8 mouse cellular contexts compared by ENCODE assay signal in the genomic region with DNA sequence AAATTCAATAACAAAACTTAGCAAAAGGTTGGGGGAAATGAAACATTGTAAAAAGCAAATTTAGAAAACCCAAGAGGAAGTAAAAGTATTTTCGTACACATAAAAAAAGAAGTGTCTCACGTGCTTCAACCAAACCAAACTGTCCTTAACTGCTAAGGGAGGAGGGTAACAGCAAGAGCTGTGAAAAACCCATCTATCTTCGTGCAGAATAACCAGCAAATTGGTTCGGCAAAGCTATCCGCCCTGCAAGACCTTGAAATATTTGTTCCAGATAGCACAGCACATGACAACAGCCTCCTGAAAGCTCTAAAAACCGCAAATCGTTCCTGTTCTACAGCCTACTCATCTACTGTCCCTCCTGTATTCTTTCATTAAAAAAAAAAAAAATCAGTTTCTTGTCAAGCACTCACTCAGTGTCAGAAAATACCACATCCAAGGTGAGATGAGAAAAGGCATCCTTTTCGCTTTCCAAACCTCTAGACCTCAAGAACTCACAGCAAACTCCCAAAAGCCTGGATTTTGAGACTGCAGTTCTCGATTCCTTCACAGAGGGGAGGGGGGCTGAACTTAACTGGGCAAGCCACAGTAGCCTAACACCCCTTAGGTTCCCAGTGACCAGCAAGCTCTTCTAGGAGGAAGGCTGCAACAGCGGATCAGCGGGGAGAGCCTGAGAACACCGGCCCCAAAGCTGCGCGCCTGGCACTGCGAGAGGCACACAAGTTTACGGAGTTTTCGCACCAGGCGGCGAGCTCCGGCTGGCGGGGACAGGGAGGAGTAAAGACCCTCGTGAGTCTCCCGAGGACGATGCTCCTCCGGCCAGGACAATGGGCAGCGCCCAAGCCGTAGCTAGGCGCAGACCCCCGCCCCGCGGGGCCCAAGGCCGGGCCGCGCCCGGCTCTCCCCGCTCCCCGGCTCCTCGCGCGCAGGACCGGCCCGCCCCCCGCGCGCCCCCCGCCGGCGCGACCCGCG. TPM values are rescaled to one million over a fixed set of nuclear protein-coding genes. Genes with fewer than 3 reads are reported as not detected.
A peak's percentile ranks its signal among the peaks of the same experiment; 100 is the strongest.
DNase-seq lines count a peak whose midpoint lies in the region; ATAC-seq and TF ChIP-seq lines count a peak whose summit lies in the region.

No protein-coding gene starts in this region.

- 0 out of 2 replicates have a peak, but pooled peaks have one; percentile 2 for TF ChIP-seq CTCF in layer of hippocampus, adult 2 months (conservative IDR thresholded peaks at IDR 0.05)

- no peaks in the 10 kb centered on the region; the same call in 1 of the 2 replicates for H3K36me3 ChIP-seq in embryonic facial prominence, embryonic 14.5 days (ENCODE audit: control insufficient read depth, insufficient read depth, low read length)
- H3K36me3 ChIP-seq in hindbrain, embryonic 11.5 days (ENCODE audit: control insufficient read depth, insufficient read depth, low read length) = no peaks in the 10 kb centered on the region
- no peaks in the 10 kb centered on the region for H3K36me3 ChIP-seq in liver, embryonic 11.5 days (ENCODE audit: control insufficient read depth, insufficient read depth, low read length)
- no peaks in the 10 kb centered on the region for H3K36me3 ChIP-seq in neural tube, embryonic 11.5 days (ENCODE audit: control insufficient read depth, insufficient read depth, low read length)

- peaks cover 12% of the 10 kb centered on the region for H3K4me1 ChIP-seq in embryonic facial prominence, embryonic 14.5 days (ENCODE audit: control insufficient read depth, insufficient read depth, low read length)
- peaks cover 9% of the 10 kb centered on the region for H3K4me1 ChIP-seq in hindbrain, embryonic 11.5 days (replicated peaks; ENCODE audit: control insufficient read depth, insufficient read depth, low read length)
- peaks cover 47% of the 10 kb centered on the region for H3K4me1 ChIP-seq in liver, embryonic 11.5 days (replicated peaks; ENCODE audit: control insufficient read depth, insufficient read depth, low read length)
- peaks cover 14% of the 10 kb centered on the region for H3K4me1 ChIP-seq in neural tube, embryonic 11.5 days (ENCODE audit: control insufficient read depth, insufficient read depth, low read length)

- H3K9me3 ChIP-seq in embryonic facial prominence, embryonic 14.5 days (ENCODE audit: control insufficient read depth, low read length) = no peaks in the 10 kb centered on the region
- H3K9me3 ChIP-seq in hindbrain, embryonic 11.5 days (ENCODE audit: control insufficient read depth, low read length) = no peaks in the 10 kb centered on the region
- no peaks in the 10 kb centered on the region for H3K9me3 ChIP-seq in liver, embryonic 11.5 days (ENCODE audit: control insufficient read depth, low read length)
- no peaks in the 10 kb centered on the region for H3K9me3 ChIP-seq in neural tube, embryonic 11.5 days (ENCODE audit: control insufficient read depth, low read length)

- intact Hi-C loops in left cerebral cortex, postnatal 25 days (cut with DNase I) = loop anchor here (5.0 kb wide), 2 partner anchors 72 to 162 kb away; no protein-coding TSS in a partner anchor

- WGBS in embryonic facial prominence, embryonic 14.5 days = 2% methylated on average over 26 of the region's 51 CpGs
- WGBS in hindbrain, embryonic 11.5 days = 5% methylated on average over 34 of the region's 51 CpGs
- WGBS in liver, embryonic 11.5 days = 1% methylated on average over 49 of the region's 51 CpGs
- WGBS in neural tube, embryonic 11.5 days = 2% methylated on average over 35 of the region's 51 CpGs

- peak; percentile 67 for ATAC-seq in embryonic facial prominence, embryonic 14.5 days (ENCODE audit: low read depth)
- peak; percentile 81 for ATAC-seq in hindbrain, embryonic 11.5 days (ENCODE audit: low FRiP score)
- peak; percentile 32 for ATAC-seq in liver, embryonic 11.5 days (replicated peaks; ENCODE audit: low FRiP score)
- ATAC-seq in neural tube, embryonic 11.5 days (ENCODE audit: insufficient read depth, low FRiP score, low TSS enrichment) = peak; percentile 79

- H3K27me3 ChIP-seq in embryonic facial prominence, embryonic 14.5 days (replicated peaks; ENCODE audit: control insufficient read depth, insufficient read depth, low read length) = no peaks in the 10 kb centered on the region
- no peaks in the 10 kb centered on the region for H3K27me3 ChIP-seq in hindbrain, embryonic 11.5 days (ENCODE audit: control insufficient read depth, insufficient read depth, low read length)
- H3K27me3 ChIP-seq in liver, embryonic 11.5 days (replicated peaks; ENCODE audit: control insufficient read depth, insufficient read depth, low read length) = no peaks in the 10 kb centered on the region
- H3K27me3 ChIP-seq in neural tube, embryonic 11.5 days (ENCODE audit: control insufficient read depth, insufficient read depth, low read length) = no peaks in the 10 kb centered on the region

- H3K27ac ChIP-seq in layer of hippocampus, adult 2 months = peak overlapping the region; percentile 90
- H3K27ac ChIP-seq in embryonic facial prominence, embryonic 14.5 days (replicated peaks; ENCODE audit: low read depth, low read length) = peak overlapping the region; percentile 91
- H3K27ac ChIP-seq in hindbrain, embryonic 11.5 days (ENCODE audit: low read depth, low read length) = peak overlapping the region; percentile 87
- H3K27ac ChIP-seq in liver, embryonic 11.5 days (ENCODE audit: low read depth, low read length) = peak overlapping the region; percentile 82
- peak overlapping the region; percentile 93 for H3K27ac ChIP-seq in neural tube, embryonic 11.5 days (ENCODE audit: low read depth, low read length)

- peak overlapping the region; percentile 85 for H3K4me3 ChIP-seq in layer of hippocampus, adult 2 months
- peak overlapping the region; percentile 85 for H3K4me3 ChIP-seq in embryonic facial prominence, embryonic 14.5 days (ENCODE audit: low read depth, low read length)
- peak overlapping the region; percentile 76 for H3K4me3 ChIP-seq in hindbrain, embryonic 11.5 days (ENCODE audit: low read depth, low read length)
- peak overlapping the region; percentile 79 for H3K4me3 ChIP-seq in liver, embryonic 11.5 days (ENCODE audit: low read depth, low read length)
- peak overlapping the region; percentile 80 for H3K4me3 ChIP-seq in neural tube, embryonic 11.5 days (ENCODE audit: low read depth, low read length)

- H3K4me2 ChIP-seq in embryonic facial prominence, embryonic 14.5 days (ENCODE audit: low read depth, low read length) = peak overlapping the region; percentile 86
- H3K4me2 ChIP-seq in hindbrain, embryonic 11.5 days (replicated peaks; ENCODE audit: low read depth, low read length) = peak overlapping the region; percentile 77
- H3K4me2 ChIP-seq in liver, embryonic 11.5 days = peak overlapping the region; percentile 95
- H3K4me2 ChIP-seq in neural tube, embryonic 11.5 days (ENCODE audit: low read depth) = peak overlapping the region; percentile 90

- DNase-seq in layer of hippocampus, adult 2 months (ENCODE audit: low spot score in 2 of 2) = peak in 1 of 2 experiments; percentile 18
- DNase-seq in layer of hippocampus, adult 11-12 months (ENCODE audit: low spot score) = no peak
- DNase-seq in MEL-GATA-1-ER (ENCODE audit: extremely low read depth, low read depth) = peak; percentile 28
- DNase-seq in embryonic facial prominence, embryonic 14.5 days (ENCODE audit: low spot score) = no peak
- peak; percentile 72 for DNase-seq in hindbrain, embryonic 11.5 days (ENCODE audit: low spot score)
- DNase-seq in liver, embryonic 11.5 days (ENCODE audit: low spot score) = no peak
- no peak for DNase-seq in neural tube, embryonic 11.5 days (ENCODE audit: low spot score)
- DNase-seq in left cerebral cortex, postnatal 25 days (ENCODE audit: low spot score in 2 of 2) = no peak

- peak overlapping the region; percentile 87 for H3K9ac ChIP-seq in embryonic facial prominence, embryonic 14.5 days (ENCODE audit: low read depth, low read length)
- peak overlapping the region; percentile 73 for H3K9ac ChIP-seq in hindbrain, embryonic 11.5 days (ENCODE audit: low read depth, low read length)
- H3K9ac ChIP-seq in liver, embryonic 11.5 days (ENCODE audit: low read depth, low read length) = peak overlapping the region; percentile 81
- peak overlapping the region; percentile 74 for H3K9ac ChIP-seq in neural tube, embryonic 11.5 days (ENCODE audit: low read length)

RNA-seq across cellular contexts. Expression of a gene that starts 0.5 kb away (rescaled TPM):
- total RNA-seq in layer of hippocampus, adult 2 months (2021) = 10 to 100 TPM; 88.7 to 94.3 TPM
- 40.1 and 45.6 TPM in 2 replicates for polyA plus RNA-seq in embryonic facial prominence, embryonic 14.5 days (2014; fragmentation: Nextera tagmentation; extraction: Ambion mirVana)
- 69.5 and 70.5 TPM in 2 replicates for polyA plus RNA-seq in hindbrain, embryonic 11.5 days (2014; fragmentation: Nextera tagmentation; extraction: Ambion mirVana)
- 49.7 and 54.4 TPM in 2 replicates for polyA plus RNA-seq in liver, embryonic 11.5 days (2014; fragmentation: Nextera tagmentation; extraction: Ambion mirVana)
- polyA plus RNA-seq in neural tube, embryonic 11.5 days (2014; fragmentation: Nextera tagmentation; extraction: Ambion mirVana) = 63.5 and 69.8 TPM in 2 replicates
- 10 to 100 TPM; 85.3 to 87.8 TPM for total RNA-seq in left cerebral cortex, postnatal 25 days (2021)

RNA-seq across cellular contexts. Expression of a gene that starts 0.7 kb away (rescaled TPM):
- total RNA-seq in layer of hippocampus, adult 2 months (2021) = 10 to 100 TPM; 29.0 to 35.2 TPM
- polyA plus RNA-seq in embryonic facial prominence, embryonic 14.5 days (2014; fragmentation: Nextera tagmentation; extraction: Ambion mirVana) = 24.4 and 24.6 TPM in 2 replicates
- 23.6 and 25.8 TPM in 2 replicates for polyA plus RNA-seq in hindbrain, embryonic 11.5 days (2014; fragmentation: Nextera tagmentation; extraction: Ambion mirVana)
- 29.8 and 31.3 TPM in 2 replicates for polyA plus RNA-seq in liver, embryonic 11.5 days (2014; fragmentation: Nextera tagmentation; extraction: Ambion mirVana)
- polyA plus RNA-seq in neural tube, embryonic 11.5 days (2014; fragmentation: Nextera tagmentation; extraction: Ambion mirVana) = 28.1 and 32.9 TPM in 2 replicates
- 10 to 100 TPM; 13.6 to 16.8 TPM for total RNA-seq in left cerebral cortex, postnatal 25 days (2021)

Comparison
In these comparisons a context has a peak if more than half of its experiments do, and no peak if none do; other contexts are left out.
1. DNase-seq: peak in MEL-GATA-1-ER (single experiment) and hindbrain, embryonic 11.5 days (single experiment); none in layer of hippocampus, adult 11-12 months (single experiment), embryonic facial prominence, embryonic 14.5 days (single experiment), liver, embryonic 11.5 days (single experiment), neural tube, embryonic 11.5 days (single experiment) and left cerebral cortex, postnatal 25 days (0 of 2).
2. Peak in every context shown above with its lines, with median percentiles within 50 percentile points of each other: H3K27ac ChIP-seq, H3K4me3 ChIP-seq, ATAC-seq, H3K4me2 ChIP-seq and H3K9ac ChIP-seq.